Mouse (Mus musculus) cerebellum, adult 2 months (tissue): Measurements from ENCODE around the gene Frmd8.

Source experiments
- CTCF ChIP-seq: fragments of 200-500 bp; IDR thresholded peaks from 2 replicates; pipeline ENCODE4 v1.5.1; 2011; ENCODE audit warnings: low read depth, mild to moderate bottlenecking, control low read depth, low read length, moderate library complexity, borderline replicate concordance; ENCODE audit not compliant: insufficient read depth
- POLR2A ChIP-seq: fragments of 200-500 bp; IDR thresholded peaks from 2 replicates; pipeline ENCODE4 v1.6.1; 2011; ENCODE audit warnings: low read length, control low read depth, borderline replicate concordance; ENCODE audit not compliant: insufficient read depth

GRCm38 (mm10) chr19:5838892-5839165 lies 36.2 kb downstream of the Frmd8 start:
- TF ChIP-seq CTCF (no peak), POLR2A (no peak)
